In the genomic region with DNA sequence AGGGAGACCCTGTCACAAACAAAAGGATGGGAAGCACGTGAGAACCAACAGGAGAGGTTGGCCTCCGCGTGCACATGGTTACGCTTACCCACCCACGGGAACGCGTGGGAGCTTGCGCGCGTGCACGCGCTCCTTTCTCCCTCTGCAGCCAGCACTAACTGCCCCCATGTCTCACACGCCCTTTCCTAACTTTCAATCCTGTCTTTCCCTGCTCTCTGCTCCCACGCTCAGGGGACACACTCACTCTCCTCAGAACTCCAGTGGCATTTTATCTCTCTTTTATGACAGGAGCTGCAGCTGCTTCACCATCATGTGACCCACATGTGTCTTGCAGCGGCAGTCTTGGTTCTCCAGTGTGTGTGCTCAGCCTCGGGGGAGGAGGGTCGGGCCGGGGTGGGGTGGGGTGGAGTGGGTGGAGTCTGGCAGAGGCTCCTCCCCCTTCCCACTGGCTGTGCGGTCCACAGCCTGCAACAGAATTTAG, we compare ENCODE assay signal across 8 mouse cellular contexts. TPM values are rescaled to one million over a fixed set of nuclear protein-coding genes. Genes with fewer than 3 reads are reported as not detected.
DNase-seq lines count a peak whose midpoint lies in the region; ATAC-seq lines count a peak whose summit lies in the region.

No protein-coding gene starts in this region.

- peak; percentile 66; the same call in 1 of the 2 replicates for ATAC-seq in embryonic facial prominence, embryonic 13.5 days (ENCODE audit: insufficient number of reproducible peaks, insufficient read depth, low FRiP score, low TSS enrichment, low read depth)
- peak; percentile 82 for ATAC-seq in kidney, embryonic 14.5 days (ENCODE audit: low FRiP score, low TSS enrichment)
- peak; percentile 71 for ATAC-seq in limb, embryonic 13.5 days (ENCODE audit: low FRiP score, low read depth)
- peak; percentile 78 for ATAC-seq in midbrain, embryonic 11.5 days (ENCODE audit: low FRiP score)

- H3K27me3 ChIP-seq in embryonic facial prominence, embryonic 13.5 days = no peaks in the 10 kb centered on the region
- H3K27me3 ChIP-seq in kidney, embryonic 14.5 days (ENCODE audit: control insufficient read depth, insufficient read depth, low read length) = no peaks in the 10 kb centered on the region
- no peaks in the 10 kb centered on the region for H3K27me3 ChIP-seq in limb, embryonic 13.5 days
- H3K27me3 ChIP-seq in midbrain, embryonic 11.5 days (ENCODE audit: control insufficient read depth, insufficient read depth, low read length) = no peaks in the 10 kb centered on the region
- H3K27me3 ChIP-seq in splenic B cell, adult 2 months (ENCODE audit: control insufficient read depth, insufficient read depth, low read length, poor library complexity, severe bottlenecking) = no peaks in the 10 kb centered on the region; the same call in 1 of the 2 replicates

- no peaks in the 10 kb centered on the region for H3K9me3 ChIP-seq in embryonic facial prominence, embryonic 13.5 days
- H3K9me3 ChIP-seq in kidney, embryonic 14.5 days (ENCODE audit: control insufficient read depth, low read length) = no peaks in the 10 kb centered on the region
- no peaks in the 10 kb centered on the region for H3K9me3 ChIP-seq in limb, embryonic 13.5 days
- H3K9me3 ChIP-seq in midbrain, embryonic 11.5 days (ENCODE audit: control insufficient read depth, low read length) = no peaks in the 10 kb centered on the region

- H3K4me2 ChIP-seq in embryonic facial prominence, embryonic 13.5 days = peak overlapping the region; percentile 66
- peak overlapping the region; percentile 58 for H3K4me2 ChIP-seq in kidney, embryonic 14.5 days (replicated peaks; ENCODE audit: low read depth, low read length)
- peak overlapping the region; percentile 74 for H3K4me2 ChIP-seq in limb, embryonic 13.5 days (replicated peaks)
- peak overlapping the region; percentile 49 for H3K4me2 ChIP-seq in midbrain, embryonic 11.5 days

- peak overlapping the region; percentile 63 for H3K9ac ChIP-seq in embryonic facial prominence, embryonic 13.5 days
- H3K9ac ChIP-seq in kidney, embryonic 14.5 days (ENCODE audit: low read depth, low read length) = peak overlapping the region; percentile 52; the same call in 1 of the 2 replicates
- peak overlapping the region; percentile 54; the same call in 1 of the 2 replicates for H3K9ac ChIP-seq in limb, embryonic 13.5 days
- H3K9ac ChIP-seq in midbrain, embryonic 11.5 days (ENCODE audit: low read length) = no peak overlapping the region

- H3K36me3 ChIP-seq in embryonic facial prominence, embryonic 13.5 days = 0 out of 2 replicates have a peak, but pooled peaks cover 5% of the 10 kb centered on the region
- peaks cover 3% of the 10 kb centered on the region; the same call in 1 of the 2 replicates for H3K36me3 ChIP-seq in kidney, embryonic 14.5 days (ENCODE audit: control insufficient read depth, insufficient read depth, low read length)
- peaks cover 15% of the 10 kb centered on the region; the same call in 1 of the 2 replicates for H3K36me3 ChIP-seq in limb, embryonic 13.5 days
- no peaks in the 10 kb centered on the region for H3K36me3 ChIP-seq in midbrain, embryonic 11.5 days (ENCODE audit: control insufficient read depth, insufficient read depth, low read length)
- H3K36me3 ChIP-seq in splenic B cell, adult 2 months (ENCODE audit: control insufficient read depth, insufficient read depth, low read length, poor library complexity, severe bottlenecking) = no peaks in the 10 kb centered on the region

- peak overlapping the region; percentile 43 for H3K4me3 ChIP-seq in embryonic facial prominence, embryonic 13.5 days
- peak overlapping the region; percentile 37 for H3K4me3 ChIP-seq in kidney, embryonic 14.5 days (ENCODE audit: low read length)
- peak overlapping the region; percentile 43 for H3K4me3 ChIP-seq in limb, embryonic 13.5 days
- H3K4me3 ChIP-seq in midbrain, embryonic 11.5 days (ENCODE audit: low read depth, low read length) = peak overlapping the region; percentile 17

- peaks cover 25% of the 10 kb centered on the region for H3K4me1 ChIP-seq in embryonic facial prominence, embryonic 13.5 days
- H3K4me1 ChIP-seq in kidney, embryonic 14.5 days (ENCODE audit: control insufficient read depth, insufficient read depth, low read length) = peaks cover 28% of the 10 kb centered on the region
- peaks cover 30% of the 10 kb centered on the region for H3K4me1 ChIP-seq in limb, embryonic 13.5 days
- H3K4me1 ChIP-seq in midbrain, embryonic 11.5 days (ENCODE audit: control insufficient read depth, insufficient read depth, low read length) = peaks cover 11% of the 10 kb centered on the region

- DNase-seq in adrenal gland, adult (ENCODE audit: inconsistent age in 2 of 2, low spot score in 1 of 2) = peak; percentile 65 to 69
- no peak for DNase-seq in adrenal gland, postnatal 4 days (ENCODE audit: low spot score in 2 of 2)
- peak; percentile 43 to 46 for DNase-seq in heart, adult 9 months (ENCODE audit: low spot score in 2 of 2)
- peak; percentile 92 for DNase-seq in midbrain, embryonic 11.5 days (ENCODE audit: low spot score, missing footprints)
- peak; percentile 50 for DNase-seq in splenic B cell, adult 2 months (ENCODE audit: low read depth, low spot score)

- 4% methylated on average over 19 of the region's 19 CpGs for WGBS in embryonic facial prominence, embryonic 13.5 days
- 4% methylated on average over 19 of the region's 19 CpGs for WGBS in kidney, embryonic 14.5 days
- WGBS in limb, embryonic 13.5 days = 5% methylated on average over 19 of the region's 19 CpGs
- 9% methylated on average over 19 of the region's 19 CpGs for WGBS in midbrain, embryonic 11.5 days

- H3K27ac ChIP-seq in embryonic facial prominence, embryonic 13.5 days = no peak overlapping the region
- no peak overlapping the region for H3K27ac ChIP-seq in kidney, embryonic 14.5 days (ENCODE audit: low read depth, low read length)
- H3K27ac ChIP-seq in limb, embryonic 13.5 days = no peak overlapping the region
- H3K27ac ChIP-seq in midbrain, embryonic 11.5 days (ENCODE audit: low read depth, low read length) = no peak overlapping the region

RNA-seq across cellular contexts. Expression of a gene that starts 5.1 kb away (rescaled TPM):
- total RNA-seq in adrenal gland, postnatal 4 days (2021) = 10 to 100 TPM; 13.9 to 14.9 TPM
- 12.0 and 13.0 TPM in 2 replicates for polyA plus RNA-seq in embryonic facial prominence, embryonic 13.5 days (2015; fragmentation: Nextera tagmentation; extraction: Ambion mirVana)
- polyA plus RNA-seq in kidney, embryonic 14.5 days (2014; fragmentation: Nextera tagmentation; extraction: Ambion mirVana) = 8.4 and 12.3 TPM in 2 replicates
- 11.3 and 12.9 TPM in 2 replicates for polyA plus RNA-seq in limb, embryonic 13.5 days (2015; fragmentation: Nextera tagmentation; extraction: Ambion mirVana)
- polyA plus RNA-seq in midbrain, embryonic 11.5 days (2014; fragmentation: Nextera tagmentation; extraction: Ambion mirVana) = 8.8 and 10.0 TPM in 2 replicates

RNA-seq across cellular contexts. Expression of a gene that starts 17.6 kb away (rescaled TPM):
- total RNA-seq in adrenal gland, postnatal 4 days (2021) = 1 to 10 TPM; 1.4 to 1.5 TPM
- polyA plus RNA-seq in embryonic facial prominence, embryonic 13.5 days (2015; fragmentation: Nextera tagmentation; extraction: Ambion mirVana) = 4.5 and 5.4 TPM in 2 replicates
- polyA plus RNA-seq in kidney, embryonic 14.5 days (2014; fragmentation: Nextera tagmentation; extraction: Ambion mirVana) = 0.20 and 0.23 TPM in 2 replicates
- polyA plus RNA-seq in limb, embryonic 13.5 days (2015; fragmentation: Nextera tagmentation; extraction: Ambion mirVana) = 8.3 and 9.2 TPM in 2 replicates
- polyA plus RNA-seq in midbrain, embryonic 11.5 days (2014; fragmentation: Nextera tagmentation; extraction: Ambion mirVana) = 0.06 and 0.11 TPM in 2 replicates

RNA-seq across cellular contexts. Expression of a gene that starts 58.2 kb away (rescaled TPM):
- 10 to 100 TPM; 33.4 to 35.2 TPM for total RNA-seq in adrenal gland, postnatal 4 days (2021)
- polyA plus RNA-seq in embryonic facial prominence, embryonic 13.5 days (2015; fragmentation: Nextera tagmentation; extraction: Ambion mirVana) = 0.34 and 0.38 TPM in 2 replicates
- polyA plus RNA-seq in kidney, embryonic 14.5 days (2014; fragmentation: Nextera tagmentation; extraction: Ambion mirVana) = 0.09 and 0.11 TPM in 2 replicates
- 0.18 and 0.24 TPM in 2 replicates for polyA plus RNA-seq in limb, embryonic 13.5 days (2015; fragmentation: Nextera tagmentation; extraction: Ambion mirVana)
- not detected in 2 replicates for polyA plus RNA-seq in midbrain, embryonic 11.5 days (2014; fragmentation: Nextera tagmentation; extraction: Ambion mirVana)

Comparison
In these comparisons a context has a peak if more than half of its experiments do, and no peak if none do; other contexts are left out.
1. DNase-seq: peak in adrenal gland, adult (2 of 2), heart, adult 9 months (2 of 2), midbrain, embryonic 11.5 days (single experiment) and splenic B cell, adult 2 months (single experiment); none in adrenal gland, postnatal 4 days (0 of 2).
2. Peak in every context shown above with its lines, with median percentiles within 50 percentile points of each other: ATAC-seq, H3K4me2 ChIP-seq and H3K4me3 ChIP-seq.